Mouse (Mus musculus): ENCODE measurements at regions not wholly inside any gene's neighbourhood (a gene's known extent, or its start where the extent isn't known, plus 50 kb on each side); places are given as distances from the start of the nearest gene placed in this dataset.

DNA sequence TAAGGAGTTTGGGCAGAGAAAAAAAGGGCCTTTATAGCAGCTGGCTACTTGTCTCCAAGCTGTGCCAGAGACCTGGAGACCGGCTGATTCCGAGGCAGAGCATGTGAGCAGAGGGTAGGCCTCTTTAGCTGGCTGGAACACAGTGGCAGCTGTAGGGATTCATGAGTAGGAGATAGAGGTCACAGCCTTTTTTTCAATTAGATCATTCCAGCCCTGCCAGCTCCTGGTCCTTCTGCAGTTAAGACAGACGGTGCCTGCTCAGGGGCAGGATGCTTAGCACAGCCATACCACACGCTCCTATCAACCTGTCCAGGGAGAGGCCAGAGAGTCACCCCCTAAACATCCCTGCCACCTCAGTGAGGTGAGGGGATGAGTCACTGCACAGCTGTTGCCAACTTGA lies 302.1 kb downstream of the Galc start:
- ATAC-seq (replicated peaks; ENCODE audit: low FRiP score): no peak
- 84% methylated on average over 4 of the region's 4 CpGs for WGBS

DNA sequence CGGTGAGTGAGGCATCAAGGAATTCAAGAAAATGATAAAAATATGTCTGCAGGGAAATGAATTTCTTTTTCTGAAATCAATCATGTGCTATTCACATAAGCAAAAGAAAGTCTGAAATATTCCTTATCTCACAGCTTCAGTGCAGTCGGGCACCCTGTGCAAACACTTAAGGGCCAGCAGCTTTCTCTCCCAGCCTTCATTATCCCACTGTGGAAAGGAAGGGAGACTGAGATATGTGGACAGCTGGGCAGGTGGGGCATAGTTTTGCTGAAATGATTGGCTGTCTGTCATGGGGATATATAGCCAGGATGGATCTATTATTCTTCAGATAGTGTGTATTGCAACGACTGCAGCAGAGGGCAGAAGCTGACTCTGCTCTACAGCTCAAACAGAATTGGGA lies 305.9 kb downstream of the Galc start:
- no peak for ATAC-seq (replicated peaks; ENCODE audit: low FRiP score)
- no peaks in the 10 kb centered on the region for H3K4me1 ChIP-seq (replicated peaks; ENCODE audit: control insufficient read depth, insufficient read depth, low read length)

More for the DNA sequence above, 302.1 kb downstream of the Galc start:
- H3K9me3 ChIP-seq (ENCODE audit: control insufficient read depth, low read length): no peaks in the 10 kb centered on the region
- no peaks in the 10 kb centered on the region for H3K4me1 ChIP-seq (replicated peaks; ENCODE audit: control insufficient read depth, insufficient read depth, low read length)
- no peak overlapping the region for H3K9ac ChIP-seq (ENCODE audit: low read depth, low read length)
- no peak for DNase-seq (ENCODE audit: low spot score)
- no peaks in the 10 kb centered on the region for H3K36me3 ChIP-seq (ENCODE audit: control insufficient read depth, insufficient read depth, low read length)
- no peak overlapping the region for H3K4me2 ChIP-seq
- no peak overlapping the region for H3K27ac ChIP-seq (ENCODE audit: low read depth, low read length)
- H3K4me3 ChIP-seq (ENCODE audit: low read depth, low read length): no peak overlapping the region
- no peaks in the 10 kb centered on the region for H3K27me3 ChIP-seq (replicated peaks; ENCODE audit: control insufficient read depth, insufficient read depth, low read length)

DNA sequence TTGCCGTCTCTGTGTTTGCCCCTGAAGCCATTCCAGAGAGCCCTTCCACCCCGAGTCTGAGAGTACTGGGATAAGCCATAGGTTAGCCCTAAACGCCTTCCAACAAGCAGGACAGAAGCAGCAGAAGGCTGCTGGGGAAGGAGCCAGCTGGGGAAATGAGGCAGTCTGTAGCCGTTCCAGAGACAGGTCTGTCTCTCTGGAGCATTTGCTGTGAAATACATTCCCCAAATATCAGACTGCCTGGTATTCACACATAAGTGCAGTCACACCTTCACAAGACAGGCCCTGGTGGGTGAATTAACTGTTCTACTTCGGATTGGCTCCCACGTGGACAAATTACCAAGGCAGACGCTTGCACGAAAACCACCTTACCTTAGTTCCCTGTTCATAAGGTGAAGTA lies 307.1 kb downstream of the Galc start:
- no peak overlapping the region for H3K9ac ChIP-seq (ENCODE audit: low read depth, low read length)
- no peak overlapping the region for H3K27ac ChIP-seq (ENCODE audit: low read depth, low read length)
- no peak for ATAC-seq (replicated peaks; ENCODE audit: low FRiP score)
- H3K4me3 ChIP-seq (ENCODE audit: low read depth, low read length): no peak overlapping the region
- H3K27me3 ChIP-seq (replicated peaks; ENCODE audit: control insufficient read depth, insufficient read depth, low read length): no peaks in the 10 kb centered on the region
- DNase-seq (ENCODE audit: low spot score): no peak
- H3K9me3 ChIP-seq (ENCODE audit: control insufficient read depth, low read length): no peaks in the 10 kb centered on the region
- no peak overlapping the region for H3K4me2 ChIP-seq
- no peaks in the 10 kb centered on the region for H3K36me3 ChIP-seq (ENCODE audit: control insufficient read depth, insufficient read depth, low read length)
- 73% methylated on average over 8 of the region's 8 CpGs for WGBS
- H3K4me1 ChIP-seq (replicated peaks; ENCODE audit: control insufficient read depth, insufficient read depth, low read length): no peaks in the 10 kb centered on the region

More for the DNA sequence above, 305.9 kb downstream of the Galc start:
- no peak overlapping the region for H3K27ac ChIP-seq (ENCODE audit: low read depth, low read length)
- no peak overlapping the region for H3K9ac ChIP-seq (ENCODE audit: low read depth, low read length)
- H3K4me3 ChIP-seq (ENCODE audit: low read depth, low read length): no peak overlapping the region
- H3K4me2 ChIP-seq: no peak overlapping the region
- H3K27me3 ChIP-seq (replicated peaks; ENCODE audit: control insufficient read depth, insufficient read depth, low read length): no peaks in the 10 kb centered on the region
- DNase-seq (ENCODE audit: low spot score): no peak
- no peaks in the 10 kb centered on the region for H3K9me3 ChIP-seq (ENCODE audit: control insufficient read depth, low read length)
- no peaks in the 10 kb centered on the region for H3K36me3 ChIP-seq (ENCODE audit: control insufficient read depth, insufficient read depth, low read length)
- 75% methylated on average over 3 of the region's 3 CpGs for WGBS

DNA sequence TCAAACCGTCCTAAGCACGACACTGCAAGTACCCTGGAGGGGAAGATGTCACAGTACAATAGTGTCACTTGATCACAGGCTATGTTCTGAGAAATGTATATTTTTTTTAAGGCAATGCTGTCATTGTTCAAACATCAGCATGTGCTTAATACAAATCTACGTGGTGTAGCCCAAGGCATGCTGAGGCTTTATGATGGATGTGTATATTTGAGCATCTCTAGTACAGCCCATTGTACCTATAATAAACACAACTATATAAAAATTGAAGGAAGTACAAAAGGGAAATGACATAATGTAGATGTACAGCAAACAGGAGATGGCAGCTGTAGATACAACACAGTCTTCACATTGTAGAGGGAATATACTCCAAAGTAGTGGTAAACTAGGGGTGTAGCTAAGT lies 309.2 kb downstream of the Galc start:
- no peaks in the 10 kb centered on the region for H3K36me3 ChIP-seq (ENCODE audit: control insufficient read depth, insufficient read depth, low read length)
- no peak for DNase-seq (ENCODE audit: low spot score)
- H3K9ac ChIP-seq (ENCODE audit: low read depth, low read length): no peak overlapping the region
- no peaks in the 10 kb centered on the region for H3K4me1 ChIP-seq (replicated peaks; ENCODE audit: control insufficient read depth, insufficient read depth, low read length)
- H3K4me3 ChIP-seq (ENCODE audit: low read depth, low read length): no peak overlapping the region
- no peak for ATAC-seq (replicated peaks; ENCODE audit: low FRiP score)
- WGBS: 77% methylated on average over 3 of the region's 3 CpGs
- no peaks in the 10 kb centered on the region for H3K27me3 ChIP-seq (replicated peaks; ENCODE audit: control insufficient read depth, insufficient read depth, low read length)
- H3K4me2 ChIP-seq: no peak overlapping the region
- H3K9me3 ChIP-seq (ENCODE audit: control insufficient read depth, low read length): no peaks in the 10 kb centered on the region
- no peak overlapping the region for H3K27ac ChIP-seq (ENCODE audit: low read depth, low read length)

DNA sequence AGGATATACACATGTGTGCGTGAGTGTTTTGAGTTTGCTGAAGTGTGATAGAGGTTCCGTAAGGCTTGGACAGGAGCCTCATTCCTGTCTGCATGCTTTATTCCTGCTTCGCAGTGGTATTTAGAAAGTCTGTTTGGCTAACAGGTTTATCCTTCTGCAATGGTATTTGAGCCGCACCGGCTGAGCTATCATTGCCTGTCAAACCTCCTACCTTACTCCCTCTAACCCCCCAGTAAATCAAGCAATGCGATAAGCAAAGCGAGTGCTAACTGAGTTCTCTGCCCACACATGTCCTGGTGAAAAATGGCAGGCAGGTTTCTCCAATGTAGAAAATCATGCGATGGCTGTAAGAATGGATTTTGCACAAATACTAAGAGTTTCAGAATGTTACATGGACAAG lies 311.8 kb downstream of the Galc start:
- H3K27ac ChIP-seq (ENCODE audit: low read depth, low read length): no peak overlapping the region
- 70% methylated on average over 8 of the region's 8 CpGs for WGBS
- H3K9me3 ChIP-seq (ENCODE audit: control insufficient read depth, low read length): no peaks in the 10 kb centered on the region
- ATAC-seq (replicated peaks; ENCODE audit: low FRiP score): no peak
- no peak overlapping the region for H3K4me3 ChIP-seq (ENCODE audit: low read depth, low read length)
- no peak overlapping the region for H3K9ac ChIP-seq (ENCODE audit: low read depth, low read length)
- no peaks in the 10 kb centered on the region for H3K27me3 ChIP-seq (replicated peaks; ENCODE audit: control insufficient read depth, insufficient read depth, low read length)
- no peaks in the 10 kb centered on the region for H3K36me3 ChIP-seq (ENCODE audit: control insufficient read depth, insufficient read depth, low read length)
- no peak overlapping the region for H3K4me2 ChIP-seq
- DNase-seq (ENCODE audit: low spot score): no peak
- H3K4me1 ChIP-seq (replicated peaks; ENCODE audit: control insufficient read depth, insufficient read depth, low read length): no peaks in the 10 kb centered on the region

DNA sequence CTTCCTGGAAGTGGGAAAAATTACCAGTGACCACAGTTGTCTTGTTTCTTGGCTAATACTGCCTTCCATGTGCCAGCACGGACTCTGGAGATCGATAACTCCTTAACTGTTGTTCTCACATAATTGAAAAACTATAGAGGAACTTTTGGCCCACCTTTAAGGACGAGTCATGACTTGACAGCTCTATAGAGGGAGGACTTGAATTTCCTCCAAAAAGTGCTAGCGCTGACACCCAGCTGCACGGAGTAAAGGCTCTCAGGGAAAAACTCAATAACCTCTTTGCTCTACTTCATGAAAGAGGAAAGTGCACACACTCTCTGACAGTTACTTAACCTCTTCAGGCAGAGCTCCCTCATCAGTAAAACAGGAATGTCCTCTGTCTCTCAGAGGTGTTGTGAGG lies 320.9 kb downstream of the Galc start:
- H3K9me3 ChIP-seq (ENCODE audit: control insufficient read depth, low read length): no peaks in the 10 kb centered on the region
- no peak overlapping the region for H3K4me2 ChIP-seq
- WGBS: 76% methylated on average over 5 of the region's 5 CpGs
- H3K27ac ChIP-seq (ENCODE audit: low read depth, low read length): no peak overlapping the region
- ATAC-seq (replicated peaks; ENCODE audit: low FRiP score) (no peak), DNase-seq (ENCODE audit: low spot score) (no peak)
- H3K4me3 ChIP-seq (ENCODE audit: low read depth, low read length): no peak overlapping the region
- H3K36me3 ChIP-seq (ENCODE audit: control insufficient read depth, insufficient read depth, low read length): no peaks in the 10 kb centered on the region
- no peaks in the 10 kb centered on the region for H3K4me1 ChIP-seq (replicated peaks; ENCODE audit: control insufficient read depth, insufficient read depth, low read length)
- H3K27me3 ChIP-seq (replicated peaks; ENCODE audit: control insufficient read depth, insufficient read depth, low read length): no peaks in the 10 kb centered on the region
- no peak overlapping the region for H3K9ac ChIP-seq (ENCODE audit: low read depth, low read length)

DNA sequence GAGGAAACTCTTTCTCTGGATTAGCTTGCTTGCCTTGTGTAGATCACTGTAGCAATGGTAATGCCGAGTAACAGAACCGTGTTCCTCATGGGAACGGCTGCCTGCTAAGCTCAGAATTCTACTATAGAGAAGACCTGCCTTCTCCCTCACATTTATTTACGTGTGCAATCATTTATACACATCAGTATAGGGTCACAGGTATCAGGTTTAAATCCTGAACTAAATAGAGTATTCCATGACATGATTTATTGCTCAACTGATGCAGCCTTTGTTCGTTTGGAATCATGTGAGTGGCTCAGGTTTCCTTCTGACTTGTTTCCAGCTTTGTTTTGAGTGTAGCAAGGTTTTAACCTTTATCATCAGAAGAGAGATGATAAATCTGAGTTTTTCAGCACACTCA lies 329.4 kb downstream of the Galc start:
- no peak for DNase-seq (ENCODE audit: low spot score)
- H3K9me3 ChIP-seq (ENCODE audit: control insufficient read depth, low read length): no peaks in the 10 kb centered on the region
- H3K27ac ChIP-seq (ENCODE audit: low read depth, low read length): no peak overlapping the region
- no peak overlapping the region for H3K4me3 ChIP-seq (ENCODE audit: low read depth, low read length)
- H3K27me3 ChIP-seq (replicated peaks; ENCODE audit: control insufficient read depth, insufficient read depth, low read length): no peaks in the 10 kb centered on the region
- H3K4me1 ChIP-seq (replicated peaks; ENCODE audit: control insufficient read depth, insufficient read depth, low read length): no peaks in the 10 kb centered on the region
- 67% methylated on average over 5 of the region's 5 CpGs for WGBS
- H3K36me3 ChIP-seq (ENCODE audit: control insufficient read depth, insufficient read depth, low read length): no peaks in the 10 kb centered on the region
- H3K9ac ChIP-seq (ENCODE audit: low read depth, low read length): no peak overlapping the region
- no peak overlapping the region for H3K4me2 ChIP-seq
- no peak for ATAC-seq (replicated peaks; ENCODE audit: low FRiP score)

DNA sequence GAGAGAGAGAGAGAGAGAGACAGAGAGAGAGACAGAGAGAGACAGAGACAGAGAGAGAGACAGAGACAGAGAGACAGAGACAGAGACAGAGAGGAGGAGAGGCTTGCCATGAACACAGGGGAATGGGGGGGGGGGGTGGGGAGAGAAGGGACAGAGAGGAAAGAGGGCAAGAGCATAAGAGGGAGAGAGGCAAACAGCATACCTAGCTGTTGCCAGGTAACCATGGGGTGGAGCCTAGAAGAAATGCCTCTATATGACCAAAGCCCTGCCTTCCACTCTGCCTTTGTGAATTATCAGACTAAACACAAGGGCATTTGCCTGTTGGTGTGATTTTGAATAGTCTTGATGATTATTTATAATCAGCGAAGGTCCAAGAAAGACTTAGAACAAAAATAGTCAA lies 332.2 kb downstream of the Galc start:
- 94% methylated on average over 1 of the region's 1 CpGs for WGBS
- no peak overlapping the region for H3K27ac ChIP-seq (ENCODE audit: low read depth, low read length)
- no peaks in the 10 kb centered on the region for H3K27me3 ChIP-seq (replicated peaks; ENCODE audit: control insufficient read depth, insufficient read depth, low read length)
- H3K9ac ChIP-seq (ENCODE audit: low read depth, low read length): no peak overlapping the region
- no peak for DNase-seq (ENCODE audit: low spot score)
- no peaks in the 10 kb centered on the region for H3K36me3 ChIP-seq (ENCODE audit: control insufficient read depth, insufficient read depth, low read length)
- no peak overlapping the region for H3K4me2 ChIP-seq
- no peak for ATAC-seq (replicated peaks; ENCODE audit: low FRiP score)
- H3K9me3 ChIP-seq (ENCODE audit: control insufficient read depth, low read length): no peaks in the 10 kb centered on the region
- H3K4me1 ChIP-seq (replicated peaks; ENCODE audit: control insufficient read depth, insufficient read depth, low read length): no peaks in the 10 kb centered on the region
- H3K4me3 ChIP-seq (ENCODE audit: low read depth, low read length): no peak overlapping the region

DNA sequence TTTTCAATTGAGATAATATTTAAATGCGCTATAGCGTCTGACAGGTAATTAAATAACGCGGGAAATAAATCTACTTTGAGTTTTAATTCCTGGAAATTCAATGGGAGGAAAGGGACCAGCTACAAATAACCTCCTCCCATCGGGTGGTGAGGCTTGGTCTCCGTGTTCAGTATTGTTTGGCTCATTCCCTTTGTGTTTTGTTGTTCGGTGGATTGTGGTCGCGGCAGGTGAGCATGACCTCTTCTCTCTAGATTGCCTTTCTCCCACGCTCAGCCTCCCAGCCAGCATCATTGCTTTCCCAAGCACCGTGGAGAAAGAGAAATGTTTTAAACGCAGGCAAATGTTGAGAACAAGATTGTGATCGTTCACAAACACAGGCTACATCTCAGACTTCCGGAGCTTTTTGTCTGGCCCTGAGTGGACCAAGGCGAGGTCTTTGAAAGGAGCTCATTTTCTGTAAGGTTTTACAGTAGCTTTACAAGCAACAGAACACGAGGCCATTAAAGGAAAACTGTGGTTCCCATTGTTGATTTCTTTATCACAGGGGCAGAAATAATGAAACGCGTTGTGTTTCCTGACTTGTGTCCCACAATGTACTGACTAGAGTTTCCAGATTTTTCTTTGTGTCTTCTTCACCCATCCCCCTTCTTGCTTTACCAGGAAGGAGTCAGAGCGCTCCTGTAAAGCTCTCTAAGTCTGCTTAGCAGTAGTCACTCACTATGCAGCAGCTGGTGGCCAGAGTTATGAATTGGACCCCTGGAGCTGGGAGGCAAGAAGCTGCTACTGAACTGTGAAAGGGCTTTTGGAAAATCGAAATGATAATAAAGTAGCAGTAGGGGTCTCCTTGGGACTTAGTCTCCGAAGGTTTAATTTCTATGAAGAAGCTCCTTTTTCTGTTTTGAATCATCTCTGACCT lies 337.7 kb downstream of the Galc start:
- Histone ChIP-seq H3K36me3 (ENCODE audit: control insufficient read depth, insufficient read depth, low read length) (no peaks in the 10 kb centered on the region), H3K4me1 (replicated peaks; ENCODE audit: control insufficient read depth, insufficient read depth, low read length) (no peaks in the 10 kb centered on the region), H3K27me3 (replicated peaks; ENCODE audit: control insufficient read depth, insufficient read depth, low read length) (no peaks in the 10 kb centered on the region), H3K9ac (ENCODE audit: low read depth, low read length) (no peak overlapping the region), H3K27ac (ENCODE audit: low read depth, low read length) (no peak overlapping the region), H3K4me3 (ENCODE audit: low read depth, low read length) (no peak overlapping the region), H3K9me3 (ENCODE audit: control insufficient read depth, low read length) (no peaks in the 10 kb centered on the region), H3K4me2 (no peak overlapping the region)
- ATAC-seq (replicated peaks; ENCODE audit: low FRiP score): no peak
- DNase-seq (ENCODE audit: low spot score): no peak
- WGBS: 72% methylated on average over 21 of the region's 21 CpGs

Measured in liver, embryonic 11.5 days (tissue).